ENCODE assay signal across 7 mouse cellular contexts in genomic region chr6:48628808-48629660, GRCm38 (mm10). TPM values are rescaled to one million over a fixed set of nuclear protein-coding genes. Genes with fewer than 3 reads are reported as not detected.
DNase-seq lines count a peak whose midpoint lies in the region; ATAC-seq and TF ChIP-seq lines count a peak whose summit lies in the region.

No protein-coding gene starts in this region.

- WGBS in hindbrain, embryonic 12.5 days: 8% methylated on average over 54 of the region's 54 CpGs
- 4% methylated on average over 54 of the region's 54 CpGs for WGBS in midbrain, embryonic 16.5 days

- peaks cover 7 to 57% of the 10 kb centered on the region in 2 experiments for H3K36me3 ChIP-seq in CH12.LX (replicated peaks in 1 of 2; ENCODE audit: control insufficient read depth in 1 of 2, insufficient read depth in 1 of 2, low read length in 1 of 2)
- no peaks in the 10 kb centered on the region for H3K36me3 ChIP-seq in hindbrain, embryonic 12.5 days
- H3K36me3 ChIP-seq in midbrain, embryonic 16.5 days (ENCODE audit: control insufficient read depth, insufficient read depth, low read length): no peaks in the 10 kb centered on the region

- no peak overlapping the region for H3K27ac ChIP-seq in CH12.LX (ENCODE audit: insufficient read depth, low read depth)
- 0 out of 2 replicates have a peak overlapping the region, but pooled peaks have one; percentile 25 for H3K27ac ChIP-seq in hindbrain, embryonic 12.5 days
- peak overlapping the region; percentile 59 for H3K27ac ChIP-seq in midbrain, embryonic 16.5 days (ENCODE audit: low read length)

- TF ChIP-seq CTCF in CH12.LX (conservative IDR thresholded peaks at IDR 0.05 in 1 of 2, IDR thresholded peaks at IDR 0.05 in 1 of 2; ENCODE audit: low read depth in 2 of 2, low read length in 2 of 2): no peak

- peaks cover 3 to 22% of the 10 kb centered on the region in 2 experiments; a peak in 2 of 4 replicates for H3K4me1 ChIP-seq in CH12.LX (ENCODE audit: control insufficient read depth in 1 of 2, insufficient read depth in 2 of 2)
- peaks cover 22% of the 10 kb centered on the region for H3K4me1 ChIP-seq in hindbrain, embryonic 12.5 days
- H3K4me1 ChIP-seq in midbrain, embryonic 16.5 days (ENCODE audit: control insufficient read depth, insufficient read depth, low read length): peaks cover 17% of the 10 kb centered on the region

- ATAC-seq in hindbrain, embryonic 12.5 days (ENCODE audit: low FRiP score): peak; percentile 57
- peak; percentile 73 for ATAC-seq in midbrain, embryonic 16.5 days

- no peaks in the 10 kb centered on the region; the same call in 1 of the 2 replicates for H3K79me2 ChIP-seq in CH12.LX (replicated peaks; ENCODE audit: control insufficient read depth, extremely low read depth, insufficient read depth, poor library complexity, severe bottlenecking)

- peak overlapping the region in 1 of 3 experiments; percentile 51 for H3K4me3 ChIP-seq in CH12.LX (replicated peaks in 1 of 3; ENCODE audit: low read depth in 2 of 3, low read length in 2 of 3, poor library complexity in 1 of 3)
- H3K4me3 ChIP-seq in hindbrain, embryonic 12.5 days: peak overlapping the region; percentile 37
- peak overlapping the region; percentile 48 for H3K4me3 ChIP-seq in midbrain, embryonic 16.5 days (ENCODE audit: low read depth, low read length)

- H3K9me3 ChIP-seq in CH12.LX (replicated peaks; ENCODE audit: low read length): no peaks in the 10 kb centered on the region
- no peaks in the 10 kb centered on the region for H3K9me3 ChIP-seq in hindbrain, embryonic 12.5 days (replicated peaks)
- H3K9me3 ChIP-seq in midbrain, embryonic 16.5 days (replicated peaks; ENCODE audit: control insufficient read depth, low read length, poor library complexity, severe bottlenecking): no peaks in the 10 kb centered on the region

- peak; percentile 30; the same call in 1 of the 2 replicates for TF ChIP-seq POLR2A in CH12.LX (IDR thresholded peaks at IDR 0.05; ENCODE audit: low read depth, low read length)

- in situ Hi-C loops in CH12.LX (cut with MboI; ENCODE audit: low pct_ligation_motif_present, low pct_unique_long_range_greater_than_20kb, low sequenced_read_pairs): loop anchor here (5.0 to 25.0 kb wide), 2 partner anchors 72 to 333 kb away; partner anchors contain the start of gene Doxl2

- TF ChIP-seq EP300 in CH12.LX (IDR thresholded peaks at IDR 0.05; ENCODE audit: low read length): no peak

- DNase-seq in CD4-positive helper T cell, adult 2 months (ENCODE audit: low read depth, low spot score): peak; percentile 74
- DNase-seq in CH12.LX (ENCODE audit: extremely low read depth): no peak
- peak; percentile 28 for DNase-seq in embryo, embryonic 10.5 days (ENCODE audit: low spot score)
- peak; percentile 55 to 75 for DNase-seq in left cerebral cortex, postnatal 25 days (ENCODE audit: low spot score in 2 of 2)
- peak; percentile 48 for DNase-seq in testis, postnatal 10 days (ENCODE audit: low spot score)

- no peak for TF ChIP-seq RAD21 in CH12.LX (IDR thresholded peaks at IDR 0.05; ENCODE audit: low read depth, low read length)

- dilution Hi-C loops in CH12.LX (cut with MboI; ENCODE audit: extremely low pct_ligation_motif_present, extremely low pct_unique_long_range_greater_than_20kb, low sequenced_read_pairs): loop anchor here (25.0 kb wide), 1 partner anchor 133 kb away; the partner anchor contains the start of gene Gimap3

- H3K9ac ChIP-seq in CH12.LX (ENCODE audit: insufficient read depth, low read depth): peak overlapping the region; percentile 22; the same call in 1 of the 2 replicates
- H3K9ac ChIP-seq in hindbrain, embryonic 12.5 days: peak overlapping the region; percentile 65
- H3K9ac ChIP-seq in midbrain, embryonic 16.5 days (ENCODE audit: low read depth, low read length): peak overlapping the region; percentile 76

- H3K4me2 ChIP-seq in CH12.LX (ENCODE audit: insufficient read depth, low read depth, poor library complexity, severe bottlenecking): peak overlapping the region; percentile 61
- peak overlapping the region; percentile 61 for H3K4me2 ChIP-seq in hindbrain, embryonic 12.5 days (replicated peaks)
- H3K4me2 ChIP-seq in midbrain, embryonic 16.5 days (ENCODE audit: low read length): peak overlapping the region; percentile 79

- H3K27me3 ChIP-seq in CH12.LX (replicated peaks): no peaks in the 10 kb centered on the region
- H3K27me3 ChIP-seq in hindbrain, embryonic 12.5 days: peaks cover 54% of the 10 kb centered on the region
- peaks cover 5% of the 10 kb centered on the region for H3K27me3 ChIP-seq in midbrain, embryonic 16.5 days (ENCODE audit: control insufficient read depth, insufficient read depth, low read depth, low read length)

- intact Hi-C loops in left cerebral cortex, postnatal 25 days (cut with DNase I): loop anchor here (5.0 kb wide), 2 partner anchors 37 to 72 kb away; partner anchors contain the start of genes Gm44965 and Repin1

TF ChIP-seq in CH12.LX, 34 proteins besides CTCF, POLR2A, EP300 and RAD21:
- TF ChIP-seq TCF12 (IDR thresholded peaks at IDR 0.05; ENCODE audit: low read depth, low read length) (0 out of 2 replicates have a peak, but pooled peaks have one; percentile 12), UBTF (IDR thresholded peaks at IDR 0.05; ENCODE audit: low read depth, low read length) (no peak), ELF1 (IDR thresholded peaks at IDR 0.05; ENCODE audit: low read depth, low read length) (peak; percentile 48; the same call in 1 of the 2 replicates), NRF1 (IDR thresholded peaks at IDR 0.05; ENCODE audit: low read depth, low read length) (peak; percentile 77)

RNA-seq across cellular contexts. Expression of gene AI854703, which starts 2.5 kb away (rescaled TPM):
- total RNA-seq in CH12.LX (2012; rRNA removed) (3.5 and 5.3 TPM in 2 replicates), CH12.LX (2014; rRNA removed) (2.1 TPM in 2 replicates)
- polyA plus RNA-seq in CH12.LX (2012; ENCODE audit: insufficient read length, low read depth): 3.1 and 4.8 TPM in 2 replicates
- polyA plus RNA-seq in hindbrain, embryonic 12.5 days (2016; fragmentation: Nextera tagmentation; extraction: Ambion mirVana): 2.6 and 3.1 TPM in 2 replicates
- 10 to 100 TPM; 15.0 to 17.2 TPM for total RNA-seq in left cerebral cortex, postnatal 25 days (2021)
- polyA plus RNA-seq in midbrain, embryonic 16.5 days (2015; fragmentation: Nextera tagmentation; extraction: Ambion mirVana): 24.9 and 27.4 TPM in 2 replicates

RNA-seq across cellular contexts. Expression of gene Gimap8, which starts 18.0 kb away (rescaled TPM):
- total RNA-seq in CH12.LX (2012; rRNA removed) (27.9 and 28.5 TPM in 2 replicates), CH12.LX (2014; rRNA removed) (27.5 and 36.8 TPM in 2 replicates)
- polyA plus RNA-seq in CH12.LX (2012; ENCODE audit: insufficient read length, low read depth): 21.6 and 22.1 TPM in 2 replicates
- 1.0 and 1.1 TPM in 2 replicates for polyA plus RNA-seq in hindbrain, embryonic 12.5 days (2016; fragmentation: Nextera tagmentation; extraction: Ambion mirVana)
- total RNA-seq in left cerebral cortex, postnatal 25 days (2021): 1 to 10 TPM in 1 of 2 experiments, under 1 TPM in 1; 0.46 to 1.2 TPM
- polyA plus RNA-seq in midbrain, embryonic 16.5 days (2015; fragmentation: Nextera tagmentation; extraction: Ambion mirVana): 0.37 and 0.48 TPM in 2 replicates

RNA-seq across cellular contexts. Expression of gene Zfp775, which starts 27.2 kb away (rescaled TPM):
- total RNA-seq in CH12.LX (2012; rRNA removed) (4.7 and 6.5 TPM in 2 replicates), CH12.LX (2014; rRNA removed) (2.6 and 3.2 TPM in 2 replicates)
- polyA plus RNA-seq in CH12.LX (2012; ENCODE audit: insufficient read length, low read depth): 3.3 and 3.5 TPM in 2 replicates
- polyA plus RNA-seq in hindbrain, embryonic 12.5 days (2016; fragmentation: Nextera tagmentation; extraction: Ambion mirVana): 12.7 and 14.6 TPM in 2 replicates
- total RNA-seq in left cerebral cortex, postnatal 25 days (2021): 1 to 10 TPM; 5.0 to 7.2 TPM
- 14.1 and 16.7 TPM in 2 replicates for polyA plus RNA-seq in midbrain, embryonic 16.5 days (2015; fragmentation: Nextera tagmentation; extraction: Ambion mirVana)

RNA-seq across cellular contexts. Expression of gene Gm44965, which starts 35.3 kb away (rescaled TPM):
- total RNA-seq in CH12.LX (2012; rRNA removed) (not detected in 2 replicates), CH12.LX (2014; rRNA removed) (not detected in 2 replicates)
- polyA plus RNA-seq in CH12.LX (2012; ENCODE audit: insufficient read length, low read depth): not detected in 2 replicates
- polyA plus RNA-seq in hindbrain, embryonic 12.5 days (2016; fragmentation: Nextera tagmentation; extraction: Ambion mirVana): not detected in 2 replicates
- total RNA-seq in left cerebral cortex, postnatal 25 days (2021): not detected
- polyA plus RNA-seq in midbrain, embryonic 16.5 days (2015; fragmentation: Nextera tagmentation; extraction: Ambion mirVana): not detected in 2 replicates

RNA-seq across cellular contexts. Expression of gene Repin1, which starts 35.4 kb away (rescaled TPM):
- total RNA-seq in CH12.LX (2012; rRNA removed): 23.6 and 28.0 TPM in 2 replicates
- total RNA-seq in CH12.LX (2014; rRNA removed): 11.5 and 12.8 TPM in 2 replicates
- 9.7 and 10.7 TPM in 2 replicates for polyA plus RNA-seq in CH12.LX (2012; ENCODE audit: insufficient read length, low read depth)
- polyA plus RNA-seq in hindbrain, embryonic 12.5 days (2016; fragmentation: Nextera tagmentation; extraction: Ambion mirVana): 43.1 and 43.9 TPM in 2 replicates
- total RNA-seq in left cerebral cortex, postnatal 25 days (2021): 10 to 100 TPM; 46.6 to 53.2 TPM
- polyA plus RNA-seq in midbrain, embryonic 16.5 days (2015; fragmentation: Nextera tagmentation; extraction: Ambion mirVana): 48.2 and 48.8 TPM in 2 replicates

Comparison
In these comparisons a context has a peak if more than half of its experiments do, and no peak if none do; other contexts are left out.
1. H3K9ac ChIP-seq: peak in every context shown above with its lines; median percentile 76 in midbrain, embryonic 16.5 days; 65 in hindbrain, embryonic 12.5 days; 22 in CH12.LX.
2. RNA of gene Gimap8, which starts 18.0 kb away (polyA plus RNA-seq): 21.6 to 22.1 TPM in CH12.LX; 1.0 to 1.1 TPM in hindbrain, embryonic 12.5 days and 0.37 to 0.48 TPM in midbrain, embryonic 16.5 days; every median in the first group is over 10 times any median in the second.
3. Peak in every context shown above with its lines, with median percentiles within 50 percentile points of each other: H3K4me2 ChIP-seq.